Mouse (Mus musculus): ENCODE measurements around the gene Arr3.

GRCm38 (mm10) chrX:100629076-100629475 lies 23.8 kb downstream of the Arr3 start:
- TF ChIP-seq CTCF (IDR thresholded peaks at IDR 0.05; ENCODE audit: low read depth) (no peak), EP300 (IDR thresholded peaks at IDR 0.05; ENCODE audit: low read depth) (no peak)
